Mouse (Mus musculus) intestine, postnatal 0 days (tissue): ENCODE data around the gene Arl4a. TPM values are rescaled to one million over a fixed set of nuclear protein-coding genes. Genes with fewer than 3 reads are reported as not detected.
A peak's percentile ranks its signal among the peaks of the same experiment; 100 is the strongest.

Source experiments
- ATAC-seq: fragments of 200-750 bp; cut with Nextera tagmentation; 2 replicates; pipeline ENCODE4 v1.8.0; 2017; ENCODE audit warnings: mild to moderate bottlenecking, moderate TSS enrichment, moderate library complexity
- H3K27ac ChIP-seq: fragments of 300-500 bp; sonication (generic); 2 replicates; pipeline ENCODE4 v1.5.1; 2014; ENCODE audit warnings: mild to moderate bottlenecking, low read depth, low read length, moderate library complexity
- H3K27me3 ChIP-seq: fragments of 300-500 bp; sonication (generic); replicated peaks from 2 replicates; pipeline ENCODE4 v1.6.1; 2014; ENCODE audit warnings: low read length, mixed read lengths; ENCODE audit not compliant: control insufficient read depth, insufficient read depth
- H3K36me3 ChIP-seq: fragments of 300-500 bp; sonication (generic); 2 replicates; pipeline ENCODE4 v1.6.1; 2014; ENCODE audit warnings: mild to moderate bottlenecking, moderate library complexity; ENCODE audit not compliant: control insufficient read depth, insufficient read depth
- H3K4me1 ChIP-seq: fragments of 300-500 bp; sonication (generic); replicated peaks from 2 replicates; pipeline ENCODE4 v1.6.1; 2014; ENCODE audit warnings: antibody characterized with exemption, low read length, mixed read lengths; ENCODE audit not compliant: control insufficient read depth, insufficient read depth
- H3K4me2 ChIP-seq: fragments of 300-500 bp; sonication (generic); replicated peaks from 2 replicates; pipeline ENCODE4 v1.6.1; 2014; ENCODE audit warnings: low read depth, mild to moderate bottlenecking, moderate library complexity
- H3K4me3 ChIP-seq: fragments of 300-500 bp; sonication (generic); 2 replicates; pipeline ENCODE4 v1.5.1; 2014; ENCODE audit warnings: low read depth, low read length
- H3K9ac ChIP-seq: fragments of 300-500 bp; sonication (generic); 2 replicates; pipeline ENCODE4 v1.6.1; 2014; ENCODE audit warnings: mild to moderate bottlenecking, low read depth, low read length
- H3K9me3 ChIP-seq: fragments of 300-500 bp; sonication (generic); 2 replicates; pipeline ENCODE4 v1.6.1; 2016; ENCODE audit warnings: mixed run types; ENCODE audit not compliant: control insufficient read depth
- CTCF ChIP-seq: sonication (generic); IDR thresholded peaks from 2 replicates; pipeline ENCODE4 v1.5.1; 2016; ENCODE audit warnings: low read depth, mild to moderate bottlenecking, control low read depth, antibody characterized with exemption, moderate library complexity
- WGBS: fragments of 180-500 bp; shearing (Covaris S2); extraction: QIAGEN DNeasy Blood & Tissue Kit; methylation state at CpG from one replicate; pipeline ENCODE4 v1.1.7; 2014; 5-methylcytosine and 5-hydroxymethylcytosine counted together
- polyA plus RNA-seq: library from polyadenylated mRNA; unstranded; fragments of >200 nt; fragmentation: Nextera tagmentation; extraction: Ambion mirVana; gene quantifications from 2 replicates; pipeline ENCODE4 v1.2.1, GENCODE M21; 2015

The Arl4a gene
- polyA plus RNA-seq, 1 experiment from 2014 or later = 115 TPM

GRCm38 (mm10) chr12:39975829-39976340 lies 61.9 kb downstream of the Arl4a start:
- TF ChIP-seq CTCF = no peak
- 60% methylated on average over 9 of the region's 9 CpGs for WGBS
- H3K4me3 ChIP-seq = no peak overlapping the region

GRCm38 (mm10) chr12:39974977-39975583 lies 62.7 kb downstream of the Arl4a start:
- Histone ChIP-seq H3K4me3 (no peak overlapping the region), H3K9me3 (no peaks in the 10 kb centered on the region), H3K27ac (peak overlapping the region; percentile 51), H3K4me1 (no peaks in the 10 kb centered on the region), H3K4me2 (peak overlapping the region; percentile 45), H3K36me3 (no peaks in the 10 kb centered on the region), H3K9ac (no peak overlapping the region), H3K27me3 (no peaks in the 10 kb centered on the region)
- ATAC-seq = peak; percentile 95
- 17% methylated on average over 4 of the region's 4 CpGs for WGBS
- no peak for TF ChIP-seq CTCF

More at GRCm38 (mm10) chr12:39975829-39976340, 61.9 kb downstream of the Arl4a start:
- Histone ChIP-seq H3K36me3 (no peaks in the 10 kb centered on the region), H3K9me3 (no peaks in the 10 kb centered on the region), H3K27me3 (no peaks in the 10 kb centered on the region), H3K27ac (no peak overlapping the region), H3K4me2 (no peak overlapping the region), H3K4me1 (no peaks in the 10 kb centered on the region), H3K9ac (no peak overlapping the region)
- no peak for ATAC-seq

- H3K27ac ChIP-seq = peak overlapping the region; percentile 51; the same call in 1 of the 2 replicates
- WGBS = 64% methylated on average over 1 of the region's 1 CpGs
Measured at GRCm38 (mm10) chr12:39974273-39974672, 63.6 kb downstream of the Arl4a start.

GRCm38 (mm10) chr12:39969500-39969899 lies 68.3 kb downstream of the Arl4a start:
- H3K9ac ChIP-seq = no peak overlapping the region
- no peak for TF ChIP-seq CTCF
- H3K4me3 ChIP-seq = no peak overlapping the region
- no peaks in the 10 kb centered on the region for H3K36me3 ChIP-seq
- no peak overlapping the region for H3K27ac ChIP-seq
- H3K9me3 ChIP-seq = no peaks in the 10 kb centered on the region
- H3K4me2 ChIP-seq = no peak overlapping the region
- no peaks in the 10 kb centered on the region for H3K4me1 ChIP-seq
- ATAC-seq = no peak
- no peaks in the 10 kb centered on the region for H3K27me3 ChIP-seq

More at GRCm38 (mm10) chr12:39974273-39974672, 63.6 kb downstream of the Arl4a start:
- H3K4me2 ChIP-seq = peak overlapping the region; percentile 45
- no peaks in the 10 kb centered on the region for H3K27me3 ChIP-seq
- ATAC-seq = no peak; the same call in 1 of the 2 replicates
- H3K36me3 ChIP-seq = no peaks in the 10 kb centered on the region
- H3K4me3 ChIP-seq = no peak overlapping the region
- H3K9me3 ChIP-seq = no peaks in the 10 kb centered on the region
- H3K9ac ChIP-seq = no peak overlapping the region
- no peaks in the 10 kb centered on the region for H3K4me1 ChIP-seq
- TF ChIP-seq CTCF = no peak

- Histone ChIP-seq H3K4me2 (no peak overlapping the region), H3K9me3 (no peaks in the 10 kb centered on the region), H3K36me3 (no peaks in the 10 kb centered on the region), H3K27me3 (no peaks in the 10 kb centered on the region), H3K9ac (no peak overlapping the region), H3K4me1 (no peaks in the 10 kb centered on the region), H3K27ac (no peak overlapping the region), H3K4me3 (no peak overlapping the region)
- ATAC-seq = no peak
- no peak for TF ChIP-seq CTCF
- WGBS = 93% methylated on average over 3 of the region's 3 CpGs
Measured at GRCm38 (mm10) chr12:39968109-39968508, 69.7 kb downstream of the Arl4a start.

- ATAC-seq = no peak
- no peak overlapping the region for H3K4me3 ChIP-seq
- 91% methylated on average over 8 of the region's 8 CpGs for WGBS
- H3K4me1 ChIP-seq = no peaks in the 10 kb centered on the region
- H3K36me3 ChIP-seq = no peaks in the 10 kb centered on the region
- TF ChIP-seq CTCF = no peak
- H3K4me2 ChIP-seq = no peak overlapping the region
- H3K27ac ChIP-seq = no peak overlapping the region
- H3K27me3 ChIP-seq = no peaks in the 10 kb centered on the region
- no peak overlapping the region for H3K9ac ChIP-seq
- H3K9me3 ChIP-seq = no peaks in the 10 kb centered on the region
Measured at GRCm38 (mm10) chr12:39959166-39959565, 78.7 kb downstream of the Arl4a start.
